Mouse (Mus musculus): ENCODE results near the gene Sox21.

Gene Sox21

DNA sequence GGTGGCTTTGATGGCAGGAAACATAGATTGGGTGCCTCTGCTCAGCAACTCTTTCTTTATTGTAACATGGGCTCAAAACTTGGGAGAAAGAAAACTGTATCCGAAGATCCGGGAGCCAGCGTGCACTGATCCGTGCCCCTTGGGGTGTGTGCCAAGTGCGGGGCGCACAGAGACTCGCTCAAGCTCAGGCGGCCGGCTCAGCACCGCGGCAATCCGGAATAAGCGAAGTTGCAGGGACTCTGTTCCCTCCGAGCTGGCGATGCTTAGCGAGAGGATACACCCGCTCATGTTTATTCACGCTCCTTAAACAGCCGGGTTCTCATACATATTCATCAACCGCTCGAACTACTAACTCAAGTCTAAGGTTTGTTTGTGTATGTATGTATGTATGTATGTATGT is 10.9 kb downstream of the Sox21 start:
- no peak for DNase-seq (ENCODE audit: low read depth in 1 of 2, low spot score in 2 of 2)

DNA sequence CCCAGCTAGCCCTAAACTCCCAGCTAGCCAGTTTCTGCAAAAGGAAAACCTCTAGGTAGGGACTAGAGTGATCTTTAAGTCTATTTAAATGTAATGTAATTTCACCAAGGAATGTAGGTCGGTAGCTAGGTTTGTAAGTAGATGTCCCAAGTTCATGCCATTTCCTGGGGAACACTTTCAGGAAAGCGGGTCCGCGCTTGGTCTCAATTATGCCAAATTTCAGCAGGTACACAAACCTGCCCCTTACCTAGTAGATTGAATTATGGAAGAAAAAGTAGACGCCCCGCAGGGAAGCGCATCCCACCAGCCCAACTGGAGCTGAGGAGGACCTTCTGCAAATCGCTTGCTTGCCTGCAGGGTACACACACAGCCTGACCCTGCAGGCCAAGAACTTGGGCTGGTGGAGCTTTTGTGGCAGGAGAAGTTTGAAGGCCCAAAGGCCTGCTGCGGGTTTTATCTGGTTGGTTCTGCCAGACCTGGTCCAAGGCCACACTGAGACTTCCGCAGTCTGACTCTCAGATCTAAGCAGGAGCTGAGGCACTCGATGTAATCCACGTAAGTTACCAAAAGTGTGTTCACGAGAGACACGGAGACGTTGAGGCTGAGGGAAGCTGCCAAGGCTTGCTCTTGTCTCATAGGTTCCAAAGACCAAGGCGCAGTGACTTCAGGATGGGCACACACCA is 11.6 kb downstream of the Sox21 start:
- no peak for DNase-seq (ENCODE audit: low read depth in 1 of 2, low spot score in 2 of 2)

DNA sequence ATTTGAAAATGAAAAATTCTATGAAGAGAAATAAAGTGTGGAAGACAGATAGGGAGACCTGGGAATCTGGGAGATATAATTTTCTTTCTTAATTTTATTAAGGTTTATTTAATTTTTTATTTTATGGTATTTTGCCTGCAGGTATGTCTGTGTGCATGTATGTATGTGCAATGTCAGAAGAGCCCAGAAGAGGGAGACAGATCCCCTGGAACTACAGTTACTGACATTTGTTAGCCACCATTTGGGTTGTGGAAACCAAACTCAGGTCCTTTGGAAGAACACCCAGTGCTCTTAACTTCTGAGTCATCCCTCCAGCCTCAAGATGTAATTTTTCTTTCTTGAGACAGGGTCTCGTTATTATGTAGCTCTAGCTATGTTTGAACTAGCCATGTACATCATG is 15.9 kb downstream of the Sox21 start:
- no peak for DNase-seq (ENCODE audit: low read depth in 1 of 2, low spot score in 2 of 2)

DNA sequence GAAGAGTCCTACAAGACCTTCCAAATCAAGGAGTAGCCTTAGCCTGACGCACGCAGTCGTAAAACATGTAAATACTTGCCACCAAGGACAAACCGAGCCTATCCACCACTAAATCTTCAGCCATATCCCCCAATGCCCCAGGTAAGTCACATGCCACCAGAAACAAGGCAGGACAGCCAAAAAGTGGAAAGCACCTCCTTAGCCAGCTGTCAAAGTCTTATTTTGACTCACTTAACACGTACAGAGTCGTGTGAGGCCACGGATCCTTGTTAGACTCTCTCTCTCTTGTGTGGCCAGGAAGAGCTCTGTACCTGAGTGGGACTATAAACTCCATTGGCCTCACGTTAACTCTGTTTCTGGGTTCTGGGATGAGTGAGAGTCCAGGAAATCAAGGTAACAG is 20.0 kb downstream of the Sox21 start:
- DNase-seq (ENCODE audit: low read depth in 1 of 2, low spot score in 2 of 2), result no peak

DNA sequence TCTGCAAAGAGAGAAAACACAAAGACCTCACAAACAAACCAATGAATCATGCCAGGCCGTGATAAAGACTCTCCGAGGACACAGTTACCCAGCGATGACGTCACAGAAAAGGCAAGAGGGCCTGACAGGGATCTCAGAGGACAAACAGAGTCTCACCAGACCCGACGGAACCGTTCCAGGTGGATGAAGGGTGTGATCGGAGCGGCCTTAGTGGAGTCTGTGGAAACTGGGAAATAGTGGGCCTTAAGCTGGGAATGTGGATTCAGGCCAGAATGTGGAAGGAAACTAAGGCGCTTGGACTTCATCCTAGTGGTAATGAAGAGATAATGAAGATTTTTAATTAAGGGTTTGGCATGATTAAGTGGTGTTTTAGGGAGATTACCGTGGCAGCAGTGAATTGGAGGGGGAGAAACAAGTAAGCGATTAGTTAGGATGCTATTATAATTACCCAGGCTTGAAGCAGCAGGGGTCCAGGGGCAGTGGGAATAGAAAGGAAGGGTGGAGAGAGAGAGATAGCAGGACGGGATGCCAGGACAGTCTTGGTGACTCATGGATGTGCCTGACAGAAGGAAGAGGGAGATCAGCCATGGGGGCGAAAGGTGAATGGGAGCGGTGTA is 24.5 kb downstream of the Sox21 start:
- no peak for DNase-seq (ENCODE audit: low read depth in 1 of 2, low spot score in 2 of 2)

DNA sequence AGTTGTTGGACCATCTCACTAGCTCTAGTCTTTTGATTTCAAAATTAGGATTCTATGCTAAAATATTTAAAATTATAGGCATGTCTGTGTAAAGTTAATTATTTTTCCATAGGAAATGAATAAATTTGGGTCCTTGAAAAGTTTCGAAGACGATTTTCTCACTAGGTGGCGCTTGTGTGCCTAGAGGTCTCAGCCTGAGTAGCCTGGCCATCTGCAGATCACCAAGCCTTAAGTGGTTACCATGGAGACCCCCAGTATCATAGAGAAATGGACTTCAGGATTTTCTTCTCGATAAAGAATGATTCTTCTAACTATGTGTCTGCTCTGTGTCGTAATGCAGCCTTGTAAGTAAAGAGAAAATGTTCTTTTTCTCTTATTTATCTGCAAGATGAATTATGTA is 27.2 kb downstream of the Sox21 start:
- no peak for DNase-seq (ENCODE audit: low read depth in 1 of 2, low spot score in 2 of 2)

DNA sequence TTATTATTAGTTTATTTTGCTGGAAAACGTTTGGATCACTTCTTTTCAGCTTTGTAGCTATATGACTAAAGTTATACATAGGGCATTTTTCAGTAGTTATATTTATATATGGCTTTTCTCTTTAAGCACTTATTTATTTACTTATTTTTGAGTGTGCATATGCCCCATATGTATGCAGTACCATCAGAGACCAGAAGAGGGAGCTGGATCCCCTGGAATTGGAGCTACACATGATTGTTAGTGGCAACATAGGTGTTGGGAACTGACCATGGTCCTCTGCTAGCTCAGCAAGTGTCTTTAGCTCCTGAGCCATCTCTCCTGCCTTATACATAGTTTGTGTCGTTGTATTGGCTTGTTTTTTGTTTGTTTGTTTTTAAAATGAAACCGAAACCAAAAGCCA is 29.5 kb downstream of the Sox21 start:
- no peak for DNase-seq (ENCODE audit: low read depth in 1 of 2, low spot score in 2 of 2)

DNA sequence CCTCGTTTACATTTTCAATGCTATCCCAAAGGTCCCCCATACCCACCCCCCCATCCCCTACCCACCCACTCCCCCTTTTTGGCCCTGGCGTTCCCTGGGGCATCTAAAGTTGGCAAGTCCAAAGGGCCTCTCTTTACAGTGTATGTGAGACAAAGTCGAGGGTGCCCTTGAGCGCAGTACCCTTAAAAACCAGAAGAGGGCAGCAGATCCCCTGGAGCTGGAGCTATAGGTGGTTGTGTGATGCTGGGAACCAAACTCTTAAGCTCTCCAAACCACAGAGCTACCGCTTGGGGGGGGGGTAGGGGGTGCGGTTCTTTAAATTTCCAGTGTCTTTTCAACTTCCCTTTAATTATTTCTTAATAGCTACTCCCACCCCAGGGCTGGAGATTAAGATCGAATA is 33.8 kb downstream of the Sox21 start:
- no peak for DNase-seq (ENCODE audit: low read depth in 1 of 2, low spot score in 2 of 2)

DNA sequence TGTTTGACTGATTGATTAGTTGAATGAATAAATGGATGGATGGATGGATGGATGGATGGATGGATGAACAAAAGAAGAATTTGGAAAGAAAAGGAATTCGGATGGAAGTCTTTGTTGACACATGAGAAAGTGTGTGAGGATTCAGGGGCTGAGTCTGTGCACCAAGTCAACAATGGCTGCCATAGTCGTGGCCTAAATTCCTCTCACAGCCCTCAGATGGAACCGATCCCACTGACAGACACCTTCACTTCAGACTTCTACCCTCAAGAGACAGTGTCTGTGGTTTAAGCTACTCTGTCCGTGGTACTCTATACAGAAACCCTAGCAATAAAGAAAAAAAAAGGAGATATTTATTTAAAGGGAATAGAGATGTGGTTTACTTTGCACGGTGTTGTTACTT is 34.8 kb downstream of the Sox21 start:
- DNase-seq (ENCODE audit: low read depth in 1 of 2, low spot score in 2 of 2), result no peak

DNA sequence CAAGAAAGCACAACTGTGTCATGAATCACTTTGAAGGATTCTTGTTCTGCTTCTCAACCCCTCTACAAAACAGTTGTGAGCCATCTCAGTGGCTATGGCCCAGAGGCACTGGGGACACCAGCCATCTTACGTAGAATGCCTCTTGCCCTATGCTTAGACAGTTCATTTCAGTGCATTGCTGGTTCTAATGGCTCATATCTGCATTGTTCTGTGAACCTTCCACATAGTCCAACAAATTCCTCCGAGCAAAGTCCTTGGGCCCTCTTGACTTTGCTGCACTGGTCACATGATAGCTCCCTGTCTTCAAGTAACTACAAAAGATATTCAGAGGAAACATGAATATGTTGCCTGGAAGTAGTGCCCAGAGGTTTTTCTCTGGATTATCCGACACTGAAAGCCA is 36.1 kb downstream of the Sox21 start:
- no peak for DNase-seq (ENCODE audit: low read depth in 1 of 2, low spot score in 2 of 2)

DNA sequence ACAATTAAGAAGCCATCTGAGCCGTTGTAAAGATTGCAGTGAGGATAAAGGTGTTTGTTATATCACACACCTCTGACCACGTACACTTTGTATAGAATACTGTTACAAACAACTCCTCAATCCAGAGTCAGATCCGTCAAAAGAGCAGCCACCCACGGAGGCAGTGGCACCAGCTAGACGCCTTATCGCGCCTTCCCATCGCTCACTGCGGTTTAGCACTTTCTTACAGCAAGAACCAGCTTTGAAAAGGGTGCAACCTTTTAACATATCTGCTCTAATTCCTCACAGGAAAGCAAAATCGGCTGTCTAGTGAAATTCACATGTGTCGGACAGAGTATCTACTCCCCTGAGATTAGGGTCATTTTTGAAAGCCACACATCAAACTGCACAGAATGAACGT is 39.8 kb downstream of the Sox21 start:
- DNase-seq (ENCODE audit: low read depth in 1 of 2, low spot score in 2 of 2), result no peak

DNA sequence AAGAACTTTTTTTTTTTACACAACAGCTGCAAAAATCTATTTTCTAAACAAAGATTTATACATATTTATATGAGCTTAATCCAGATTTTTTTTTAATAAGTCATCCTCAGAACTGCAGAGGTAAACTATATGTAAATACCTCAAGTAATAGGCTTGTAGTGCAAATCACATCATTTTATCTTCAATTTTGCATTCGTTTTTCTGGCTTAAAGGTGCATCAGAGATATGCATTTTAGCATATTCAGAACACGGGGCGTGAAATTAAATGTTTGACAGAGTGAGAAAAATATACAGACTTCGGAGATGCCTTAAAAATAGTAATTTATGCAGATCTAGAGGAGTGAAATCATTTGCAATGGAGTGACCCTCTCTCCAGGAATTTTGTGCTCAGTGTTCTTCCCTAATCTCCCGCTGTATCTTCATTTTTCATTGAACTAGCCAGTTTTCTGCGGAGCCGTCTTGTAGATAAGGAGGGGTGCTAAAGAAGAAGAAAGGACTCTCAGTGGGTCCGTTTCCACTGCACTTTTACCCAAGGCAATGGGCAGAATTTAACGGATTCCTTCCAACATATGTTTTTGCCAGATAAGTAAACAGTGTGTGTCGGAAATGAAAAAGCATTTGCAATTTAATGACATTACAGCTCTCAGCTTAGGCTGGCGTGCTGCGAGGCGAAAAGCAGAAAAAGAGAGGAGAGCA is 42.5 kb downstream of the Sox21 start:
- DNase-seq (ENCODE audit: low read depth in 1 of 2, low spot score in 2 of 2), result no peak

DNA sequence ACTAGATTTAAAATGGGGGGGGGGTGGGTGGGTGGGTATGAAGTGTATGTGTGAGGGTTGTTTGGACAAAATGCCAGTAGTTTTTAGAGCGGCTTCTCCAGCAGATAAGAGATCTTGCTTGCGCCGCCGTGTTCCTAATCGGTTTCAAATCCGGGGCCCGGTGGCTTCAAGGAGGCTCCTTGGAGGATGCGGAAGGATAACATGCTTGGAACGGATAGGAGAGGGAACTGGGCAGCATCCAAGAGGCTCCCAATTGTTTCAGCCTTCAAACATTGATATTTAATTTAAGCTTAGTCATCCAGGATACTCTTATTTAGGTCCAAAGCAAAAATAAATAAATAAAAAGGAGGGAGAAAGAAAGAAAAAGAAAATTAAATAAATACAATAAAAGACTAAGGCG is 43.2 kb downstream of the Sox21 start:
- DNase-seq (ENCODE audit: low read depth in 1 of 2, low spot score in 2 of 2), result no peak

DNA sequence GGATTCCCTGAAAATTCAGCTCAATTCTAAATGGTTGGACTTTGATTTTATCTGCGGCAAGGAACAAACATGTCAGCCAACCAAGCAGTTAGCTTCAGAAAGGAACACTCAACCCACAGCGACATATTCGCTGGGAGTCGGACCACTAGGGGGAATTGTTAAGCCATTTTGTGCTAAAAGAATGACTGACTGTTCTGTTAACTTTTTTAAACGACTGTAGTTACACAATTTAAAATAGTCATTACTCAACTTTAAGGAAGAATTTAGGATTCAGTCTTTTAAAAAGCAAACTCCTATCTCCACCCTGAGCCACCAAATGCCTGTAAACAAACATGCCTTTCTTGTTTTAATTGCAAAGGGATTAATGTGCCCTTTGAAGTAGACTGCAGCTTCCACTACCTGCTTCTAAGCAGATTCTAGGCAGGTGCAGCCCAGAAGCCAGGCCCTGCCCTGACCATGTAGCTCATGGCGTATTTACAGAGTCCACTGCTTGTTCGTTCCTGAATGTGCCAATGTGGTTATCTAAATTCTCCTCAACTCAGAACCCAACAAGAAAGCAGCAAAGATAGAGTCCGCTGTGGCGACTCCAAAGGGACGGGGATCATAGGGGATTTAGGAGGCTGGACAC is 43.7 kb downstream of the Sox21 start:
- no peak for DNase-seq (ENCODE audit: low read depth in 1 of 2, low spot score in 2 of 2)

DNA sequence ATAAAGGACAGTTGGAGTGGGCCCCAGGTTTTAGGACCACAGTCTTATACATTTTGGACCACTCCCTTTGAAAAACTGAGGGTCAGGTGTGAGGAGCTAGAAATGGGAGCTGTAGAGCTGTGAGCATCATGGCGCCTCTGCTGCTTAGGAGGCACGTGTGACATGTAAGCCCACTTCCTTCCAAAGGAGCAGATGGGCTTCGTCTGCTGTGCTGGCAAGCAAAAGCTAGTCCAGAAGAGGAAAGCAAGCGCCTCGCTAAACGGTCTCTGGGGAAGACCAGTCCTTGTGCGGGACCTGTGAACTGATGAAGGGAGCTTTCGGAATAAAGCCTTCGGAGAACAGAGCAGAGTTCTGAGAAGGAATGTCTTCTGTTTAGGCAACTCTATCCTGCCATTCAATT is 45.4 kb downstream of the Sox21 start:
- DNase-seq (ENCODE audit: low read depth in 1 of 2, low spot score in 2 of 2), result no peak
